Mouse (Mus musculus): ENCODE data around the gene Gm5105. TPM values are rescaled to one million over a fixed set of nuclear protein-coding genes. Genes with fewer than 3 reads are reported as not detected.

Gm5105 gene
- polyA plus RNA-seq, 1 experiment from 2014 or later, result not detected

- Histone ChIP-seq H3K4me1 (0 out of 2 replicates have a peak, but pooled peaks cover 4% of the 10 kb centered on the region), H3K36me3 (replicated peaks) (no peaks in the 10 kb centered on the region), H3K27me3 (replicated peaks; ENCODE audit: low read depth, poor library complexity, severe bottlenecking) (no peaks in the 10 kb centered on the region), H3K27ac (replicated peaks) (no peak overlapping the region), H3K4me3 (no peak overlapping the region), H3K9me3 (no peaks in the 10 kb centered on the region)
- 56% methylated on average over 3 of the region's 3 CpGs for WGBS
- DNase-seq (ENCODE audit: low spot score), result no peak
Measured at GRCm38 (mm10) chr3:138041591-138042301, 25.4 kb downstream of the Gm5105 start.

- H3K4me1 ChIP-seq, result 0 out of 2 replicates have a peak, but pooled peaks cover 4% of the 10 kb centered on the region
- no peak overlapping the region for H3K27ac ChIP-seq (replicated peaks)
Measured at GRCm38 (mm10) chr3:138040938-138041337, 26.2 kb downstream of the Gm5105 start.

GRCm38 (mm10) chr3:138033986-138034385 lies 33.2 kb downstream of the Gm5105 start:
- Histone ChIP-seq H3K36me3 (replicated peaks) (no peaks in the 10 kb centered on the region), H3K27ac (replicated peaks) (no peak overlapping the region), H3K4me1 (no peaks in the 10 kb centered on the region), H3K27me3 (replicated peaks; ENCODE audit: low read depth, poor library complexity, severe bottlenecking) (no peaks in the 10 kb centered on the region), H3K4me3 (no peak overlapping the region), H3K9me3 (no peaks in the 10 kb centered on the region)
- DNase-seq (ENCODE audit: low spot score), result no peak
- 77% methylated on average over 6 of the region's 6 CpGs for WGBS

More at GRCm38 (mm10) chr3:138040938-138041337, 26.2 kb downstream of the Gm5105 start:
- WGBS, result 82% methylated on average over 2 of the region's 2 CpGs
- Histone ChIP-seq H3K9me3 (no peaks in the 10 kb centered on the region), H3K4me3 (no peak overlapping the region), H3K36me3 (replicated peaks) (no peaks in the 10 kb centered on the region), H3K27me3 (replicated peaks; ENCODE audit: low read depth, poor library complexity, severe bottlenecking) (no peaks in the 10 kb centered on the region)
- no peak for DNase-seq (ENCODE audit: low spot score)

- 88% methylated on average over 6 of the region's 6 CpGs for WGBS
- H3K27me3 ChIP-seq (replicated peaks; ENCODE audit: low read depth, poor library complexity, severe bottlenecking), result no peaks in the 10 kb centered on the region
- H3K27ac ChIP-seq (replicated peaks), result no peak overlapping the region
- H3K4me1 ChIP-seq, result 0 out of 2 replicates have a peak, but pooled peaks cover 5% of the 10 kb centered on the region
- no peaks in the 10 kb centered on the region for H3K36me3 ChIP-seq (replicated peaks)
- H3K4me3 ChIP-seq, result no peak overlapping the region
- DNase-seq (ENCODE audit: low spot score), result no peak
- H3K9me3 ChIP-seq, result no peaks in the 10 kb centered on the region
Measured at GRCm38 (mm10) chr3:138030563-138030962, 36.6 kb downstream of the Gm5105 start.

GRCm38 (mm10) chr3:138029351-138029750 lies 37.8 kb downstream of the Gm5105 start:
- no peaks in the 10 kb centered on the region for H3K27me3 ChIP-seq (replicated peaks; ENCODE audit: low read depth, poor library complexity, severe bottlenecking)
- H3K4me3 ChIP-seq, result no peak overlapping the region
- no peak for DNase-seq (ENCODE audit: low spot score)
- H3K4me1 ChIP-seq, result 0 out of 2 replicates have a peak, but pooled peaks cover 5% of the 10 kb centered on the region
- H3K36me3 ChIP-seq (replicated peaks), result no peaks in the 10 kb centered on the region
- 91% methylated on average over 5 of the region's 5 CpGs for WGBS
- H3K27ac ChIP-seq (replicated peaks), result no peak overlapping the region
- no peaks in the 10 kb centered on the region for H3K9me3 ChIP-seq

GRCm38 (mm10) chr3:138027575-138028362 lies 39.4 kb downstream of the Gm5105 start:
- no peaks in the 10 kb centered on the region for H3K9me3 ChIP-seq
- H3K27ac ChIP-seq (replicated peaks), result no peak overlapping the region
- H3K36me3 ChIP-seq (replicated peaks), result no peaks in the 10 kb centered on the region
- 0 out of 2 replicates have a peak, but pooled peaks cover 5% of the 10 kb centered on the region for H3K4me1 ChIP-seq
- H3K27me3 ChIP-seq (replicated peaks; ENCODE audit: low read depth, poor library complexity, severe bottlenecking), result no peaks in the 10 kb centered on the region
- no peak for DNase-seq (ENCODE audit: low spot score)
- WGBS, result 82% methylated on average over 5 of the region's 5 CpGs
- H3K4me3 ChIP-seq, result no peak overlapping the region

GRCm38 (mm10) chr3:138026286-138026685 lies 40.9 kb downstream of the Gm5105 start:
- WGBS, result 81% methylated on average over 10 of the region's 10 CpGs
- no peak overlapping the region for H3K27ac ChIP-seq (replicated peaks)
- no peaks in the 10 kb centered on the region for H3K36me3 ChIP-seq (replicated peaks)
- H3K27me3 ChIP-seq (replicated peaks; ENCODE audit: low read depth, poor library complexity, severe bottlenecking), result no peaks in the 10 kb centered on the region
- H3K9me3 ChIP-seq, result no peaks in the 10 kb centered on the region
- no peak overlapping the region for H3K4me3 ChIP-seq
- DNase-seq (ENCODE audit: low spot score), result no peak
- 0 out of 2 replicates have a peak, but pooled peaks cover 5% of the 10 kb centered on the region for H3K4me1 ChIP-seq

GRCm38 (mm10) chr3:138022651-138023050 lies 44.5 kb downstream of the Gm5105 start:
- Histone ChIP-seq H3K36me3 (replicated peaks) (no peaks in the 10 kb centered on the region), H3K4me3 (no peak overlapping the region), H3K27me3 (replicated peaks; ENCODE audit: low read depth, poor library complexity, severe bottlenecking) (no peaks in the 10 kb centered on the region), H3K9me3 (peaks cover 5% of the 10 kb centered on the region; the same call in 1 of the 2 replicates), H3K27ac (replicated peaks) (no peak overlapping the region), H3K4me1 (0 out of 2 replicates have a peak, but pooled peaks cover under 1% of the 10 kb centered on the region)
- DNase-seq (ENCODE audit: low spot score), result no peak
- WGBS, result 84% methylated on average over 4 of the region's 4 CpGs

- Histone ChIP-seq H3K27me3 (replicated peaks; ENCODE audit: low read depth, poor library complexity, severe bottlenecking) (no peaks in the 10 kb centered on the region), H3K9me3 (peaks cover 5% of the 10 kb centered on the region; the same call in 1 of the 2 replicates), H3K36me3 (replicated peaks) (no peaks in the 10 kb centered on the region), H3K4me1 (no peaks in the 10 kb centered on the region), H3K27ac (replicated peaks) (no peak overlapping the region), H3K4me3 (no peak overlapping the region)
- 90% methylated on average over 4 of the region's 4 CpGs for WGBS
- DNase-seq (ENCODE audit: low spot score), result no peak
Measured at GRCm38 (mm10) chr3:138022003-138022402, 45.2 kb downstream of the Gm5105 start.

GRCm38 (mm10) chr3:138016810-138017209 lies 50.4 kb downstream of the Gm5105 start:
- no peaks in the 10 kb centered on the region for H3K36me3 ChIP-seq (replicated peaks)
- DNase-seq (ENCODE audit: low spot score), result no peak
- no peaks in the 10 kb centered on the region for H3K27me3 ChIP-seq (replicated peaks; ENCODE audit: low read depth, poor library complexity, severe bottlenecking)
- H3K9me3 ChIP-seq, result peaks cover 5% of the 10 kb centered on the region; the same call in 1 of the 2 replicates
- no peak overlapping the region for H3K27ac ChIP-seq (replicated peaks)
- H3K4me1 ChIP-seq, result peaks cover under 1% of the 10 kb centered on the region; the same call in 1 of the 2 replicates
- 86% methylated on average over 12 of the region's 12 CpGs for WGBS
- no peak overlapping the region for H3K4me3 ChIP-seq

GRCm38 (mm10) chr3:138014725-138015124 lies 52.5 kb downstream of the Gm5105 start:
- H3K4me1 ChIP-seq, result peaks cover 4% of the 10 kb centered on the region; the same call in 1 of the 2 replicates
- DNase-seq (ENCODE audit: low spot score), result no peak
- H3K27me3 ChIP-seq (replicated peaks; ENCODE audit: low read depth, poor library complexity, severe bottlenecking), result no peaks in the 10 kb centered on the region
- H3K4me3 ChIP-seq, result no peak overlapping the region
- H3K9me3 ChIP-seq, result peaks cover 5% of the 10 kb centered on the region; the same call in 1 of the 2 replicates
- 87% methylated on average over 2 of the region's 2 CpGs for WGBS
- no peaks in the 10 kb centered on the region for H3K36me3 ChIP-seq (replicated peaks)
- H3K27ac ChIP-seq (replicated peaks), result no peak overlapping the region

- Histone ChIP-seq H3K27ac (replicated peaks) (no peak overlapping the region), H3K4me1 (peaks cover 4% of the 10 kb centered on the region; the same call in 1 of the 2 replicates), H3K36me3 (replicated peaks) (no peaks in the 10 kb centered on the region), H3K4me3 (no peak overlapping the region), H3K9me3 (no peaks in the 10 kb centered on the region), H3K27me3 (replicated peaks; ENCODE audit: low read depth, poor library complexity, severe bottlenecking) (no peaks in the 10 kb centered on the region)
- 61% methylated on average over 4 of the region's 4 CpGs for WGBS
- DNase-seq (ENCODE audit: low spot score), result no peak
Measured at GRCm38 (mm10) chr3:138012351-138012750, 54.8 kb downstream of the Gm5105 start.

All from embryonic facial prominence, embryonic 10.5 days (tissue).